Mouse (Mus musculus): ENCODE results near the gene Col1a2.

Gene Col1a2

GRCm38 (mm10) chr6:4504603-4505131 is at the start of gene Col1a2:
Col1a2 (plus strand) TSS chr6:4504814.
- in situ Hi-C loops (cut with MboI, MseI) = no loop called here

- in situ Hi-C loops (cut with MboI, MseI) = no loop called here
These were observed 49.1 kb upstream of the Col1a2 start for GRCm38 (mm10) chr6:4455518-4455917.

- in situ Hi-C loops (cut with MboI, MseI) = no loop called here
These were observed 48.5 kb upstream of the Col1a2 start for GRCm38 (mm10) chr6:4455961-4456617.

GRCm38 (mm10) chr6:4456691-4457447 is 47.7 kb upstream of the Col1a2 start:
- in situ Hi-C loops (cut with MboI, MseI) = no loop called here

GRCm38 (mm10) chr6:4457555-4457996 is 47.0 kb upstream of the Col1a2 start:
- in situ Hi-C loops (cut with MboI, MseI) = no loop called here

- in situ Hi-C loops (cut with MboI, MseI) = no loop called here
These were observed 39.3 kb upstream of the Col1a2 start for GRCm38 (mm10) chr6:4465320-4465719.

- in situ Hi-C loops (cut with MboI, MseI) = no loop called here
These were observed 21.1 kb upstream of the Col1a2 start for GRCm38 (mm10) chr6:4483577-4483936.

DNA sequence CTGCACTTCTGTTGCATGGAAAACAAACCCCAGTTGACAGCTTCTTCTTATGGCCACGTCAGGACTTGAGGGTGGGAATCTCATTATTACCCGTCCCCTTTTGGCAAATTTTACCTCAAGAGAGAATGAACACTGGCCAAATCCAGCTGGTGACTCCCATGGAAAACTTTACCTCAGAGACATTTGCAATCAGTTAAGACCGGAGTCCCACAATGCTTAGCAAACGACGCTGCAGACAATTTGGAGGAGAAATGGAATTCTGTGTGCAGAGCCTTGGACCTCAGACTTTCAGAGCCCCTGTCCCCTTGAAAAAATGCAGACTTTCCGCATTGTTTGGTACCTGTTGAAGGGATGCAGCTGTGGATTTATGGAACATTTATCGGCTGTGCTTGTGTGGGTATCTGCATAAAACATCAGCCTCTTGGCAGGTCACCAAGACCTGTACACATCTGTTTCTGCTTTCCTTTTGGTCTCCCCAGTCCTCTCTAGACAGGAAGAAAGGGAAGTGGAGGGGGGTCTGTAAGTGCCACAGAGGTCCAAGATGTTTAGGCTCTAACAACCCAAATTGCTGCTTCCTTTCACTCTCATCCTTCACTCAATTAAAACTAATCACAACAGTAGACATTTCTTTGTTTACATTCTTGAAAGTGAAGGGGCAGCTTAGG is 20.5 kb upstream of the Col1a2 start:
- in situ Hi-C loops (cut with MboI, MseI) = no loop called here

- in situ Hi-C loops (cut with MboI, MseI) = no loop called here
These were observed 16.3 kb upstream of the Col1a2 start for GRCm38 (mm10) chr6:4488349-4488748.

GRCm38 (mm10) chr6:4488966-4489365 is 15.6 kb upstream of the Col1a2 start:
- in situ Hi-C loops (cut with MboI, MseI) = no loop called here

- in situ Hi-C loops (cut with MboI, MseI) = no loop called here
These were observed 15.0 kb upstream of the Col1a2 start for GRCm38 (mm10) chr6:4489366-4490245.

DNA sequence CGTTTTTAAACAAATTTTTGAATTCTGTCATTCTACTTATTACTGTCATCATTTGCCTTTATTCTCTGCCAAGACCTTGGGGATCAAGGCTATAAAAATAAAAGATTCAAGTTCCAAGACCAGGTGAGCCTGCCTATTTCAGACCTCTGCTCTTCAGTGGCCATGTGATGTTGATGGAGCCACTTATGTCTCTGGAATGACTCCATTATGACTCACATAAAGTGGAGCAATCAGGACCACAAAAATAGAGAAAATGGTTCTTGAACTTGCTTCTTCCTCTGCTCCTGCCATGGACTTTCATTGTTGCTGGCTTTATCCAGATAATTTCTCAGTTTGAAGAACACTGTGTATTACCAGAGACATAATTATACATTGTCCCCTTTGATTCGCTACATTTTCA is 10.9 kb upstream of the Col1a2 start:
- in situ Hi-C loops (cut with MboI, MseI) = no loop called here

DNA sequence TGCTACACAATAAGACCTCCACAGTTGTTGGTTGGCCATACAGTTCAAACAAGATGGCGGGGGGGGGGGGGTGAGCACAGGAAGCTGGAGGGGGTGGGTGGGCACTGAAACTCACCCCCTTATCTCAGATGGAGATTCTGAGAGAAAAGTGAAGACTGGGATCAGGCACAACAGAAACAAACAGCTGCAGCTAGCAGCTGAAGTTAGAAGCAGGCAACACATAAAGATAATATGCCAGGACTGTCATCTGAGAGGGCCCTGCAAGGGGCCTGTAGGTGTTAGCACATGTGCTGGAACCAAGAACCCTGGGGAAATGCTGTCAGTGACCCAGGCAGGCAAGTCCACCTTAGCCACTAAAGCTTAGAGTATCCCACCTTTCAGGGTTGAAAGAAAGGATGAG is 8.2 kb upstream of the Col1a2 start:
- in situ Hi-C loops (cut with MboI, MseI) = no loop called here

DNA sequence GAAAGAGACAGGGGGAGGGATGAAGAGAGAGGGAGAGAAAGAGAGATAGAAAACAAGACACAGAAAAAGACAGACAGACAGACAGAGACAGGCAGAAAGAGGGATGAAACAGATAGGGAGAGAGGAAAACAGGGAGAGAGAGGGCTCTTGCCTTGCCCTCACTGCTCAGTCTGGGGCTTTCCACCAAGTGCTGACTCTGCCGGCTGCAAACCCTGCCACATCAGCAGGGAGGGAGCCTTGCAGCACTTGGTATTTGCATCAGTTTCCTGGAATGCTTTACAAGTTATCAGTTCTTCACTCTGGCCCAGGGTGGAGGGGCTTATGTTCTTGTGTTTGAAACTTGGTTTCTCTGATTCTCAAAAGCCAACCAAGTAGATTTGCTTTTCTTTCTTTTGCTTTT is 1.5 kb upstream of the Col1a2 start:
- in situ Hi-C loops (cut with MboI, MseI) = no loop called here

DNA sequence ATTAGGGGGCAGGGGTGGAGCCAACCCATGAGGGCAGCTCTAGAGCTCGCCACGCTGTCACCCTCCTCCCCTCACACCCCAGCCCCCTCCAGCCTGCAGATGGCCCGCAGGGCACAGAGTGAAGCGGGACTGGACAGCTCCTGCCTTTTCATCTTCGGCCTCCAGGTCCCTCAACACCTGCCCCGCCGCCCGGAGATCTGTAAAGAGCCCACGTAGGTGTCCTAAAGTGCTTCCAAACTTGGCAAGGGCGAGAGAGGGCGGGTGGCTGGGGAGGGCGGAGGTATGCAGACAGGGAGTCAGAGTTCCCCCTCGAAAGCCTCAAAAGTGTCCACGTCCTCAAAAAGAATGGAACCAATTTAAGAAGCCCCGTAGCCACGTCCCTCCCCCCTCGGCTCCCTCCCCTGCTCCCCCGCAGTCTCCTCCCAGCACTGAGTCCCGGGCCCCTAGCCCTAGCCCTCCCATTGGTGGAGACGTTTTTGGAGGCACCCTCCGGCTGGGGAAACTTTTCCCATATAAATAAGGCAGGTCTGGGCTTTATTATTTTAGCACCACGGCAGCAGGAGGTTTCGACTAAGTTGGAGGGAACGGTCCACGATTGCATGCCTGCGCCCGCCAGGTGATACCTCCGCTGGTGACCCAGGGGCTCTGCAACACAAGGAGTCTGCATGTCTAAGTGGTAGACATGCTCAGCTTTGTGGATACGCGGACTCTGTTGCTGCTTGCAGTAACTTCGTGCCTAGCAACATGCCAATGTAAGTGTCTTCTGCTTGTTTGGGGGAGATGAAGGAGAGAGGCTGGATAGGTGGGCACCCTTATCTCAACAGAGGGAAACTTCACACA is 764 bp downstream of the Col1a2 start:
- in situ Hi-C loops (cut with MboI, MseI) = no loop called here

- in situ Hi-C loops (cut with MboI, MseI) = no loop called here
These were observed 1.5 kb downstream of the Col1a2 start for GRCm38 (mm10) chr6:4506106-4506505.

DNA sequence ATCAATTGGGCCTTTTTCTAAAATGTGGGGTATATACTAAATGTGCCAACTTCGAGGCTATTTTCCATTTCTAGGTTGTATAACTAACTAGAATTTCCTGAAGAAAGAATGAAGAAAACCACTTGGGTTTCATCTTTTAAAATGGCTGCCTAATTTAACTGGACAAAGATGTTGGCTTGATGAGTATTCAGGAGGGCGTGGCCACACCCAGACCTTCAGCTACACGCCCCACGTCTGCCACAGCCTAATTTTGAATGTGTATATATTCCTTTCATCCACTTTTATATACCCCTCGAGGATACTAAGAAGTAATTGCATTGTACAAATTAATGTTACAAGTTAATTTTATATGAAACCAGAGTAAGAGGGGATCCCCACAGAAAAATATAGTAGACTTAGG is 2.2 kb downstream of the Col1a2 start:
- in situ Hi-C loops (cut with MboI, MseI) = no loop called here

DNA sequence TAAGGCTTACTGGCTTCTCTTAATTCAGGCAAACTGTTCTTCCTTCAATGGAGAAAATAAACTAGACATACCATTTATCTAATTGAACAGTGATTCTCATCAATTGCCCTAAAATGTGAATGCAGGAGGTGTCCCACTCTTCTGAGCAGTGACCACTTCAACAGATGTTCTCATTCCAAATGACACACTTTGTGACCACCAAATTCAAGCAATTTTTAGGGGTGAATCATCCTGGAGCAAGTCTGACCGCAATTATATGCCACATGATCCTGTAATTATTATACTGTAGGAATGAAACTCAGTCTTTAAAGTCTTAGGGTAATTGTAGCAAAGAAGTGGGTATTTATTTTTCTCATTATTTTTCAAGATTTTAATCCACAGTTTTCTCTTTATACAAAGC is 2.7 kb downstream of the Col1a2 start:
- in situ Hi-C loops (cut with MboI, MseI) = no loop called here

- in situ Hi-C loops (cut with MboI, MseI) = no loop called here
These were observed 3.7 kb downstream of the Col1a2 start for GRCm38 (mm10) chr6:4508279-4508678.

DNA sequence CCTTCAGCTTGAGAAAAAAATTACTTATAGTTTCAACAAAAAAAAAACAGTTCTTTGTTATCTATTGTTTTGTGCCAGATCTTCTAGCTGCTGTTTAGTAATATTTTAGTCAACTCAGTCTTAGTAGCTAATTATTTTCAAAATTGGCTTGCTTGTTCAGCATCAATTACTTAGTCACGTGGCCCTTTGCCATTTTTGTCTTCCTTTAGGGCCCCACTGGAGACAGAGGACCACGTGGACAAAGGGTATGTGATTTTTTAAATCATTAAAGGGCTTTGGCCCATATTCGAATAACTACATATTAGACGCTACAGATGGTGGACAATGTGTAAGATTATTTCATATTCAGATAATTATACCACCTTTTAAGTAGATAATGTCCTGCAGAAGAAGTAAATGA is 4.8 kb downstream of the Col1a2 start:
- in situ Hi-C loops (cut with MboI, MseI) = no loop called here

- in situ Hi-C loops (cut with MboI, MseI) = no loop called here
These were observed 10.1 kb downstream of the Col1a2 start for GRCm38 (mm10) chr6:4514671-4515070.

Data from T-helper 2 cell (primary cell).